Mouse (Mus musculus) limb, embryonic 14.5 days (tissue): ENCODE measurements at regions not wholly inside any gene's neighbourhood (a gene's known extent, or its start where the extent isn't known, plus 50 kb on each side); places are given as distances from the start of the nearest gene placed in this dataset.
"Not testable (repeated sequence)": the region's sequence is repeated elsewhere in the genome, so short reads cannot be mapped to it uniquely, and the experiment has no call there.

Source experiments
- ATAC-seq: fragments of 200-750 bp; cut with Nextera tagmentation; 2 replicates; pipeline ENCODE4 v1.8.0; 2017; ENCODE audit warnings: low read depth, moderate number of reproducible peaks, moderate TSS enrichment; ENCODE audit not compliant: low FRiP score
- DNase-seq: peaks from one replicate; pipeline ENCODE4 v3.0.0-alpha.2; 2015; ENCODE audit warnings: low spot score
- H3K27ac ChIP-seq: fragments of 300-500 bp; sonication (generic); replicated peaks from 2 replicates; pipeline ENCODE4 v1.5.1; 2014; ENCODE audit warnings: low read depth, mild to moderate bottlenecking, low read length, moderate library complexity, mixed read lengths
- H3K27me3 ChIP-seq: fragments of 300-500 bp; sonication (generic); 2 replicates; pipeline ENCODE4 v1.6.1; 2014; ENCODE audit warnings: low read length, mixed read lengths; ENCODE audit not compliant: control insufficient read depth, insufficient read depth
- H3K36me3 ChIP-seq: fragments of 300-500 bp; sonication (generic); 2 replicates; pipeline ENCODE4 v1.6.1; 2014; ENCODE audit warnings: mild to moderate bottlenecking, low read length, moderate library complexity, mixed read lengths; ENCODE audit not compliant: control insufficient read depth, insufficient read depth
- H3K4me1 ChIP-seq: fragments of 300-500 bp; sonication (generic); 2 replicates; pipeline ENCODE4 v1.6.1; 2014; ENCODE audit warnings: antibody characterized with exemption, low read length, mixed read lengths; ENCODE audit not compliant: control insufficient read depth, insufficient read depth
- H3K4me2 ChIP-seq: fragments of 300-500 bp; sonication (generic); replicated peaks from 2 replicates; pipeline ENCODE4 v1.6.1; 2014; ENCODE audit warnings: low read depth, mild to moderate bottlenecking, low read length, moderate library complexity; ENCODE audit not compliant: severe bottlenecking
- H3K4me3 ChIP-seq: fragments of 300-500 bp; sonication (generic); replicated peaks from 2 replicates; pipeline ENCODE4 v1.5.1; 2014; ENCODE audit warnings: low read length
- H3K9ac ChIP-seq: fragments of 300-500 bp; sonication (generic); 2 replicates; pipeline ENCODE4 v1.6.1; 2014; ENCODE audit warnings: mild to moderate bottlenecking, low read depth, low read length, moderate library complexity; ENCODE audit not compliant: severe bottlenecking
- H3K9me3 ChIP-seq: fragments of 300-500 bp; sonication (generic); 2 replicates; pipeline ENCODE4 v1.6.1; 2016; ENCODE audit warnings: low read length; ENCODE audit not compliant: control insufficient read depth
- POLR2A ChIP-seq: fragments of 200-500 bp; IDR thresholded peaks from 2 replicates; pipeline ENCODE4 v1.8.0; 2012; ENCODE audit warnings: inconsistent platforms, mild to moderate bottlenecking, moderate library complexity, borderline replicate concordance; ENCODE audit not compliant: insufficient read depth, insufficient read length; ENCODE audit errors: extremely low read depth
- WGBS: fragments of 180-500 bp; shearing (Covaris S2); extraction: QIAGEN DNeasy Blood & Tissue Kit; methylation state at CpG from one replicate; pipeline ENCODE4 v1.1.7; 2014; 5-methylcytosine and 5-hydroxymethylcytosine counted together

DNA sequence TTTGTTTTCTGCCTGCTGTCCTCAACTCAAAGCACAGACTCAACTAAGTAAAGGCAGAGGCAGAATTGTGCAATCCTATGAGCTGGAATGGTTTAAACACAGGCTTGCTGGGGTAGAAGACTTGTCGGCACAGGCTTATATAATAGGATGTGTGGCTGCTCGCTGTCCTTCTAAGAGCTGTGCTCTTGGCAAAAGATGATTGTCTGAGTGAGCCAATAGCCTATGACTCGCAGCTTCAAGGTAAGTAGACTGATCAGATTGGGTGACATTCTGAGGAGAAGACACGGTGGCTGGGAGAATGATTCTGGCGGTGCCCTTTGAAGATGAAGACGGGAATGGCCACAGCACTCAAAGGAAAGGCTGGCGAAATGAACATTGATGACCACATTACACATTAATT lies 268.1 kb downstream of the Adgb start:
- no peak overlapping the region for H3K9ac ChIP-seq
- no peaks in the 10 kb centered on the region for H3K27me3 ChIP-seq
- ATAC-seq (no peak), DNase-seq (no peak)
- no peak overlapping the region for H3K27ac ChIP-seq
- no peaks in the 10 kb centered on the region for H3K36me3 ChIP-seq
- no peaks in the 10 kb centered on the region for H3K4me1 ChIP-seq
- H3K9me3 ChIP-seq, result no peaks in the 10 kb centered on the region
- 85% methylated on average over 7 of the region's 7 CpGs for WGBS
- no peak overlapping the region for H3K4me2 ChIP-seq
- TF ChIP-seq POLR2A, result no peak
- no peak overlapping the region for H3K4me3 ChIP-seq

DNA sequence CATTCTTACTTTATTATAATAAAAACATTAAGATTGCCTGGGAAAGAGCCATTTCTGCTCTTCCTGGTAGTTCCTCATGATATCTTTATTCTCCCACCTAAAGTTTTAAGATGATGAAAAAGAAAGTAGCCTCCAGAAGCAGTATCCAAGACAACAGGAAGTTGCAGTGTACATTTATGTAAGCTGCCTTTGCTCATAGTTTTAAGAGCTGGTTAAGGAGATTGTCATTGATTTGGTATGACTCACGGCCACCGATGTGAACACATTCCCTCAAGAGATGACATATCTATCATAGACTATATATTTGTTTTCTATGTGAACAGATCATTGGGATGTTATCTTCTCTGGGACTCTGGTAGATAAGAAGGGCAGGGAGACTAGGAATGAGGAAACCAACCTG lies 281.8 kb downstream of the Adgb start:
- Histone ChIP-seq H3K27ac (no peak overlapping the region), H3K4me2 (no peak overlapping the region), H3K9me3 (no peaks in the 10 kb centered on the region), H3K27me3 (no peaks in the 10 kb centered on the region), H3K36me3 (no peaks in the 10 kb centered on the region), H3K4me1 (no peaks in the 10 kb centered on the region), H3K9ac (no peak overlapping the region), H3K4me3 (no peak overlapping the region)
- TF ChIP-seq POLR2A, result no peak
- WGBS, result 95% methylated on average over 2 of the region's 2 CpGs
- no peak for ATAC-seq
- no peak for DNase-seq

DNA sequence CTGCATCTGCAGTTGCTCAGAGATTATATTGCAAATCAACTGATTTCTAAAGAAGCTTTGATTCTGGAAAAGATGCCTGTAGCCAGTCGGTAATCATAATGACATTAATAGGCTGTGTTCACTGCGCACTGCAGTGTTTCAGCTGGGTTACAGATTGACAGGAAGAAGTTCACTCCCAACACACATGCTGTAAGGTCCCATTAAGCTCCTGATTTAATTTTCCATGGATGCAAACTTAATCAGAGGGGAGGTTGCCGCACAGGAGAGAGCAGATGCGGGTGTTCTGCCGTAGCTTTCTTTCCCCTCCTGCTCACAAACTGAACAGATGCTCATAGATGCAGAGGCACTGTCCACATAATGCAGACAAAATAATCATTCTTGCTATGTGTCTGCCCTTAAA lies 284.0 kb downstream of the Adgb start:
- H3K27ac ChIP-seq, result no peak overlapping the region
- no peaks in the 10 kb centered on the region for H3K9me3 ChIP-seq
- no peak for DNase-seq
- H3K4me3 ChIP-seq, result no peak overlapping the region
- H3K36me3 ChIP-seq, result no peaks in the 10 kb centered on the region
- no peak overlapping the region for H3K9ac ChIP-seq
- no peak for ATAC-seq
- no peaks in the 10 kb centered on the region for H3K27me3 ChIP-seq
- TF ChIP-seq POLR2A, result no peak
- WGBS, result 78% methylated on average over 5 of the region's 5 CpGs
- H3K4me2 ChIP-seq, result no peak overlapping the region
- H3K4me1 ChIP-seq, result no peaks in the 10 kb centered on the region

DNA sequence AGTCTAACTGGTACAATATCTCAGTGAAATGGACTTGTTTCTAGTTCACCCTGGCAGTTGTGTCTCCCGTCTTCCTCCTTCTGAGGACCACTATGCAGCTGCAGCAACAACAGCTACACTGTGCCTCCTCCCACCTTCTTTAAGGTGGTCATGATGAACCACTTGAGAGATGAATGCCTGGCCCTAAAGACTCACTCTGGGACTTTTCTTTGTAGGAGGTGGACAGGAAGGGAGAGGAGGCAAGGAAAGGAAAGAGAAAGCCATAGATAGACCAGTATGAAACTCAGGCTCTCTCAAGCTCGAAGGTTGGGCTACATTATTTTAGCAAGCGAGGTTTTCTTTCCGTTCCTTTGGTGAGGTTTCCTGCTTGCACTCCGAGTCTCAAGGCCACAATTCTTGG lies 285.4 kb downstream of the Adgb start:
- Histone ChIP-seq H3K4me1 (no peaks in the 10 kb centered on the region), H3K9me3 (no peaks in the 10 kb centered on the region), H3K4me3 (no peak overlapping the region), H3K9ac (no peak overlapping the region), H3K36me3 (no peaks in the 10 kb centered on the region), H3K27ac (no peak overlapping the region), H3K4me2 (no peak overlapping the region), H3K27me3 (no peaks in the 10 kb centered on the region)
- no peak for DNase-seq
- no peak for ATAC-seq
- WGBS, result 85% methylated on average over 5 of the region's 5 CpGs
- no peak for TF ChIP-seq POLR2A

DNA sequence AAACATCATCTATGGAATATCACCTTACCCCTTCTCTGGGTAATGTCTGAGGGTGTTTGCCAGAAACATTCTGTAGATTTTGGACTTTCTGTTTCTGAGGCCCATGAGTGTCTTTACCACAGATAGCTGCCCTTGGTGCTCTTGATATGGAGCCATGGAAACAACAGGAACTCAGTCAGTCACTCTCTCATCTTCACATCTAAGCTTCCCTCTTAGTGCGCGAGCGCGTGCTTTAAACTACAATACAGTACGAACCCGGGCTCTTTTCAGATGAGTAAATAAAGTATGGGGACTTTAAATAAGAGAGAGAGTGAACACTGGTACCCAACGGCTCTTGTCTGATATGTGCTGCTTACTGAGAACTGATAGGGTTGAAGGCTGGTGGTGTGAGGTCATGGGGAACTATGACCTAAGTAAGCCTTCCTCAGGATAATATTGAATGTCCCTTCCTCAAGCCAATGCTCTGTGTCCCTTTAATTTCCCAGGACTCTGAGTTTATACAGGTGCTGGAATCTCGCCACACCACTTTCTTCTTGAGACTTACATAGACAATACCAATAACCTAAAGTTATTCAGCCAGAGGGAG lies 284.5 kb upstream of the Stxbp5 start:
- H3K9ac ChIP-seq, result no peak overlapping the region
- 89% methylated on average over 8 of the region's 8 CpGs for WGBS
- H3K4me2 ChIP-seq, result no peak overlapping the region
- no peak for DNase-seq
- no peak overlapping the region for H3K4me3 ChIP-seq
- no peak for ATAC-seq
- H3K36me3 ChIP-seq, result no peaks in the 10 kb centered on the region
- no peaks in the 10 kb centered on the region for H3K4me1 ChIP-seq
- H3K27ac ChIP-seq, result no peak overlapping the region
- TF ChIP-seq POLR2A, result no peak
- no peaks in the 10 kb centered on the region for H3K9me3 ChIP-seq
- H3K27me3 ChIP-seq, result no peaks in the 10 kb centered on the region

DNA sequence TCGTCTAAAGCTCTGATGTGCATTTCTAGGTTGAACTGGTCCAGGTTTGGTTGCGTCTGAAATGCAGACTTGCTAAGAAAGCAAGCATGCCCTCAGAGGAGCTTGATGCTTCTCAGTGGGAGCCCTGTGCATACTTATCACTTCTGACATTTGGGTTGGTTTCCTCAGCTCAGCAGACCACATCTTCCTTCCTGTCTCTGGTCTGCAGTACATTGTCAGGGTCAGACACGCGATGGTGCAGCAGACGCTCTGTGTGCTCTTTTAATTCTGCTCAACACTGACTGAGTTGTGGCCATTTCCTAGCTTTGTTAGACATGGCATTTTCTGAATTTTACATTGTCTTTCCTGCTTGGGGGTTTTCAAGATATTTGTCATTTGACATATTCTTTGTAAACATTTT lies 283.5 kb upstream of the Stxbp5 start:
- 70% methylated on average over 5 of the region's 5 CpGs for WGBS
- Histone ChIP-seq H3K27me3 (no peaks in the 10 kb centered on the region), H3K27ac (no peak overlapping the region), H3K9me3 (no peaks in the 10 kb centered on the region), H3K36me3 (no peaks in the 10 kb centered on the region), H3K4me1 (no peaks in the 10 kb centered on the region), H3K4me2 (no peak overlapping the region), H3K9ac (no peak overlapping the region), H3K4me3 (no peak overlapping the region)
- DNase-seq, result no peak
- no peak for TF ChIP-seq POLR2A
- no peak for ATAC-seq

DNA sequence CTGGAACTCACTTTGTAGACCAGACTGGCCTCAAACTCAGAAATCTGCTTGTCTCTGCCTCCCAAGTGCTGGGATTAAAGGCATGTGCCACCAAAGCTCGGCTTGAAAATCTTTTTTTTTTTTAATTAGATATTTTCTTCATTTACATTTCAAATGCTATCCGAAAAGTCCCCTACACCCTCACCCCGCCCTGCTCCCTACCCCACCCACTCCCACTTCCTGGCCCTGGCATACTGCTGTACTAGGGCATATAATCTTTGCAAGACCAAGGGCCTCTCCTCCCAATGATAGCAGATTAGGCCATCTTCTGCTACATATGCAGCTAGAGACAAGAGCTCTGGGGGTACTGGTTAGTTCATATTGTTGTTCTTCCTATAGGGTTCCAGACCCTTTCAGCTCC lies 276.2 kb upstream of the Stxbp5 start:
- ATAC-seq, H3K27ac ChIP-seq, H3K27me3 ChIP-seq, H3K4me3 ChIP-seq, DNase-seq, H3K9ac ChIP-seq, H3K9me3 ChIP-seq, H3K4me2 ChIP-seq, H3K4me1 ChIP-seq, H3K36me3 ChIP-seq: not testable (repeated sequence)
- 84% methylated on average over 3 of the region's 3 CpGs for WGBS
